Mouse (Mus musculus) gastrocnemius, adult 8-10 months (tissue): Measurements from ENCODE around the gene Naa16. TPM values are rescaled to one million over a fixed set of nuclear protein-coding genes. Genes with fewer than 3 reads are reported as not detected.

Experiments
- DNase-seq, 2 experiments: peaks; one replicate each; pipeline ENCODE4 v3.0.0; 2022; ENCODE audit warnings: low spot score in 2 of 2
- total RNA-seq, 4 experiments: library from RNA; stranded (reverse); gene quantifications; 2 replicates each; pipeline ENCODE4 v1.2.4; 2022

Naa16 gene
- total RNA-seq, 4 experiments from 2014 or later: 22.9 to 28.9 (median 25.4) TPM

GRCm38 (mm10) chr14:79275870-79276395 lies 114.6 kb downstream of the Naa16 start:
- no peak for DNase-seq

GRCm38 (mm10) chr14:79275441-79275840 lies 115.1 kb downstream of the Naa16 start:
- DNase-seq: no peak

Other genes with a start within 250 kb of the Naa16 start
- not detected for gene Zfp957, start 143.4 kb downstream of the Naa16 start, total RNA-seq
- gene Rgcc, start 89.1 kb downstream of the Naa16 start, total RNA-seq: 10 to 100 TPM; 40.3 to 72.6 (median 66.7) TPM
- 10 to 100 TPM in 1 of 4 experiments, 1 to 10 TPM in 3; 9.4 to 10.1 (median 9.6) TPM for gene Mtrf1, start 7.0 kb upstream of the Naa16 start, total RNA-seq
- 1 to 10 TPM; 5.2 to 6.9 (median 6.0) TPM for gene Kbtbd7, start 35.7 kb upstream of the Naa16 start, total RNA-seq
- not detected for gene Kbtbd6, start 61.1 kb upstream of the Naa16 start, total RNA-seq
- gene Elf1, start 90.4 kb upstream of the Naa16 start, total RNA-seq: 1 to 10 TPM; 3.0 to 4.3 (median 4.0) TPM
- 10 to 100 TPM; 18.1 to 23.2 (median 20.3) TPM for gene Wbp4, start 90.7 kb upstream of the Naa16 start, total RNA-seq
- gene Sugt1, start 196.9 kb upstream of the Naa16 start, total RNA-seq: 100 to 1,000 TPM in 2 of 4 experiments, 10 to 100 TPM in 2; 89.1 to 121 (median 109) TPM